Mouse (Mus musculus) erythroblast, embryonic 14.5 days (primary cell): ENCODE measurements around the gene Arhgef12. TPM values are rescaled to one million over a fixed set of nuclear protein-coding genes. Genes with fewer than 3 reads are reported as not detected.

Experiments used
- H3K27me3 ChIP-seq: 2 replicates; pipeline ENCODE4 v1.6.1; 2012; ENCODE audit warnings: inconsistent platforms; ENCODE audit not compliant: control insufficient read depth
- H3K36me3 ChIP-seq: 2 replicates; pipeline ENCODE4 v1.6.1; 2012; ENCODE audit warnings: mild to moderate bottlenecking, inconsistent platforms; ENCODE audit not compliant: control insufficient read depth
- H3K4me1 ChIP-seq: 2 replicates; pipeline ENCODE4 v1.6.1; 2012; ENCODE audit warnings: inconsistent platforms; ENCODE audit not compliant: control insufficient read depth
- H3K4me3 ChIP-seq: replicated peaks from 2 replicates; pipeline ENCODE3; 2012; ENCODE audit warnings: moderate library complexity, mild to moderate bottlenecking, inconsistent platforms
- H3K9me3 ChIP-seq: 2 replicates; pipeline ENCODE4 v1.6.1; 2012; ENCODE audit warnings: low read length, inconsistent platforms, mixed read lengths; ENCODE audit not compliant: control insufficient read depth
- GATA1 ChIP-seq: IDR thresholded peaks from 2 replicates; pipeline ENCODE4 v1.6.1; 2012; ENCODE audit warnings: low read length, inconsistent platforms, mixed read lengths
- TAL1 ChIP-seq: IDR thresholded peaks from 3 replicates; pipeline ENCODE4 v1.6.1; 2012; ENCODE audit warnings: low read length, inconsistent platforms, mixed read lengths
- polyA plus RNA-seq: library from polyadenylated mRNA; stranded (reverse); fragments of >175 nt; gene quantifications from 2 replicates; pipeline ENCODE4 v1.2.3, GENCODE M21; 2012

The Arhgef12 gene
- polyA plus RNA-seq, 1 experiment: 1.4 TPM

DNA sequence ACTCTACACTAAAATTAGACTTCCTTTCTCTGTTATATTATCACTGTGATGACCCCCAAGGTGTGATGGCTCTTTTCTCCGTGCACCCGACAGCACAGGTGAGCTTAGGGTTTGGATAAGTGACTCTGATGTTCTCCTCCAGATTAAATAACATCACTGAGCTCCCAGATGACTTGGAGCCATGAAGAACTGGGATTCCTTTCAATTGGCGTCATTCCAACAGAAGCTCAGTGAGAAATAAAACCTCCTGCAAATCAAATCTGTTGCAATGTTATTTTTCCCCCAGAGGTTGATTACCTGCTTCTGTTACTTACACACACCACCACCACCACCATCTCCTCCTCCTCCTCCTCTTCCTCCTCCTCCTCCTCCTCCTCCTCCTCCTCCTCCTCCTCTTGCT lies 13.2 kb downstream of the Arhgef12 start:
- Histone ChIP-seq H3K4me1 (peaks cover 49% of the 10 kb centered on the region), H3K4me3 (no peak overlapping the region), H3K9me3 (no peaks in the 10 kb centered on the region), H3K27me3 (no peaks in the 10 kb centered on the region), H3K36me3 (peaks cover 57% of the 10 kb centered on the region)
- TF ChIP-seq GATA1 (no peak), TAL1 (no peak)

DNA sequence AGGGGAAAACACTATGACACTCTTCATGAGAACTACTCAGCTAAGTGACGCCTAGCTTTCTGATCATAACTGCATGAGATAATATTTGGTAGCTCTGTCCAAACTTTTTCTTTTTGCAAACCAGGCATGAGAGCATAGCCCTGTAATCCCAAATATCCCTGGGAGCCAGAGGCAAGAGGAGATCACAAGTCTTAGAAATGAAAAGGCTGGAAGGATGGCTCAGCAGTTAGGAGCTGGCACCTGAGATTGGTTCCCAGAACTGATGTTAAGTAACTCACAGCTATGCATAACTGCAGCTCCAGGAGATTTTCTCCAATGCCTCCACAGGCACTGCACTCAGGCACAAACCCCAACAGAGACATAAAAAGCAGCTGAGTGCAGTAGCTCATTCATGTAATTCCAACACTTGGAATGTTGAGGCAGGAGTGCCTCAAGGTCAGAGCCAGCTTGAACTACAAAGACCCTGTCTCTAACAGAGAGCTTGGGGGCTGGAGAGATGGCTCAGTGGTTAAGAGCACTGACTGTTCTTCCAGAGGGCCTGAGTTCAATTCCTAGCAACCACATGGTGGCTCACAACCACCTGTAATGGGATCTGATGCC lies 21.3 kb downstream of the Arhgef12 start:
- Histone ChIP-seq H3K9me3 (no peaks in the 10 kb centered on the region), H3K4me1 (peaks cover 20% of the 10 kb centered on the region), H3K4me3 (no peak overlapping the region), H3K36me3 (peaks cover 20% of the 10 kb centered on the region), H3K27me3 (no peaks in the 10 kb centered on the region; the same call in 1 of the 2 replicates)
- no peak for TF ChIP-seq GATA1

DNA sequence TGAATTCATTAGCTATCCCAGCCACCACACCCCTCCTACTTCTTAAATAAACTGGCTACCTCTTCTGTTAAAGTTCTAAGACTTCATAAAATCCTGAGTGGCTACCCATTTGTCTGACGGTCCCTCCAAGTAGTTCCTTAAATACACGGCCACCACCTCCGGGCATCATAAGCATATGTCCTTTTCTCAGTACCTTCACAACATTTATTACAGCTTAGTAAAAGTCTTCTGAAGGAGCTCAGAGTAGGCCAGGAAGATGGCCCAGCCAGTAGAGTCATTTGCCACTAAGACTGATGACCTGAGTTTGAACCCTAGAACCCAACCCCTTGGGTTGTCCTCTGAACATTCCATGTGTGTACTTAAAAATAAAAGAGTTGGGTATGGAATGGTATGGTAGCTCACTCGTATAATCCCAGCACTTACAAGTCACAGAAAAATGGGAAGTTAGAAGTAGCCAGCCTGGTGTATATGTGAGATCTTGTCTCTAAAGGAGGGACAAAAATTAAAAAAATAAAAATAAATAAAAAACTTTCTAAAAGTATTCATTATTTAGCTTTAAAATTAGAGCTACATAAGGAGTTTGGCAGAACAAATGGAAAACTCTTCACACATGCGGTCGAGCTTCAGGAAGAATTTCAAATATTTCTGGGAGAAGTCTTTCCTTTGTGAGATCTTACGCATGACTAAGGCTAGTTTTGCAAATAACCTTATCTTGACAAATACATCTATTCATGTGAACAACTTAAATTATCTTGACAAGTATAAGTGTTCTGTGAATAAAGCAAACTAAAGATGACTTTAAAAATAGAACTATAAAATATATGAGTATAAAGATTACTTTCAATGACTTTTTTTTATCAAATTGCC lies 22.3 kb downstream of the Arhgef12 start:
- TF ChIP-seq GATA1 (no peak), TAL1 (no peak)
- Histone ChIP-seq H3K4me1 (peaks cover 20% of the 10 kb centered on the region), H3K4me3 (no peak overlapping the region), H3K36me3 (peaks cover 20% of the 10 kb centered on the region), H3K9me3 (no peaks in the 10 kb centered on the region), H3K27me3 (no peaks in the 10 kb centered on the region; the same call in 1 of the 2 replicates)

DNA sequence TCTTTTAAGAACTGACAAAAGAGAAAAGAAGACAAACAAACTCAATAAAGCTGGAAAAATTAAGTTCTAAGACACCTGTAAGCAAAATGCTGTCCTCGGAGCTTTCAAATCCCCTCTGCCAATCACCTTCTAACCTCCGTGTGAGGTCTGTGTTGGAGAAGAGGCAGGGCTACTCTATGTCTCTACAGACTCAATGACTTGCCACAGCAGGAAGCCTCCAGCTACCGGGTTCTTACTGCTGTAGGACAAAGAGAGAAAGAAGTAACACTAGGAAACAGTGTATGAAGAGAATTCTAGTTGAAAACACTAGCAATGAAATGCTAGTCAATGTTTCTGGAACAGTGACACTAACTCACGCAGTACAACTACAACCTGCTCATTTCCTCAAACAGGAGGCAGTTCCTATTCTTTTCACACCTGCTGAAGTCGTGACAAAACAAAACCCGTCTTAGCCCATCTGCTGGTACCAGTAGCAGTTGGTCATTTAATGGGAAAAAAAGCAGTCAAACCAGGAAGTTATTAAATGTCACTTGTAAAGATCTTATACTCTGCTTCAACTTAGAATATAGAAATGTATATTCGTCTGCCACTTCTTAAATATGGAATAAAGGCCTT lies 23.5 kb downstream of the Arhgef12 start:
- H3K4me1 ChIP-seq: peaks cover 20% of the 10 kb centered on the region
- H3K4me3 ChIP-seq: no peak overlapping the region
- no peaks in the 10 kb centered on the region; the same call in 1 of the 2 replicates for H3K27me3 ChIP-seq
- H3K9me3 ChIP-seq: no peaks in the 10 kb centered on the region
- H3K36me3 ChIP-seq: peaks cover 15% of the 10 kb centered on the region
- TF ChIP-seq GATA1 (no peak), TAL1 (no peak)

DNA sequence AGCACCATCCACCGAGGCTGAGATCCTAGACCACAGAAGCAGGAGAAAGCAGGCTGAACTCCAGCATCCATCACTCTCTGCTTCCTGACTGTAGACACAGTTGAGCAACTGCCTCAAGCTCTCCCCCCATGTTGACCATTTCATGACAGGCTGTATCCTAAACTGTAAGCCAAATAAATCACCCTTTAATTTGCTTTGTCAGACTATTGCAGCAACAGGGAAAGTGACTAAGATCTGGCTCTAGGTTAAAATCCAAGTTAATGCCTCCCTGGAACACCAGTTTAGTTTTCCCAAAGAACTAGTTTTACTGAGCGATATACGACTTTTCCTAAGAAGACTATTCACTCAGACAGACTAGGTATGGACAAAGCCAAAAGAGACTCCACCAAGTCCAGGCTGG lies 28.3 kb downstream of the Arhgef12 start:
- Histone ChIP-seq H3K4me3 (no peak overlapping the region), H3K36me3 (peaks cover 15% of the 10 kb centered on the region), H3K27me3 (no peaks in the 10 kb centered on the region), H3K4me1 (peaks cover 15% of the 10 kb centered on the region), H3K9me3 (no peaks in the 10 kb centered on the region)
- no peak for TF ChIP-seq TAL1
- TF ChIP-seq GATA1: no peak

DNA sequence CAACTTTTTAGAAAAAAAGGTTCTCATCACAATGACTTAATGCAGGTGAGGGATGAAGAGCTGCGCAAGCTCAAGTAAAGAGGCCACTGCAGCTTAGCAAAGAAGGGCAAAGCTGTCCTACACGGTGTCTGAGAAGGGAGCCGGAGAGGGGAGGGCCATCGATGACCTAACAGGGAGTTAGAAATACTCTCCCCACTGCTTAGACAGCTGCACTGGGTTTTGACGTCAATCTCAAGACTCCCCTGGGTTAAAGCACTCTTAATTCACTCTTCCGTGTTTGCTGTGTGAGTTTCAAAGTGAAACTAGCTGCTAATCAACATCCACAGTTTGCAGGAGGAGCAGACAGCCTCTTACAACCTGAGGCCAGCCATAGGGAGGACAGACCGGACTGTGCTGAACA lies 30.9 kb downstream of the Arhgef12 start:
- H3K27me3 ChIP-seq: no peaks in the 10 kb centered on the region
- H3K9me3 ChIP-seq: no peaks in the 10 kb centered on the region
- H3K36me3 ChIP-seq: peaks cover 9% of the 10 kb centered on the region
- TF ChIP-seq GATA1 (no peak), TAL1 (no peak)
- peaks cover 8% of the 10 kb centered on the region for H3K4me1 ChIP-seq
- no peak overlapping the region for H3K4me3 ChIP-seq

DNA sequence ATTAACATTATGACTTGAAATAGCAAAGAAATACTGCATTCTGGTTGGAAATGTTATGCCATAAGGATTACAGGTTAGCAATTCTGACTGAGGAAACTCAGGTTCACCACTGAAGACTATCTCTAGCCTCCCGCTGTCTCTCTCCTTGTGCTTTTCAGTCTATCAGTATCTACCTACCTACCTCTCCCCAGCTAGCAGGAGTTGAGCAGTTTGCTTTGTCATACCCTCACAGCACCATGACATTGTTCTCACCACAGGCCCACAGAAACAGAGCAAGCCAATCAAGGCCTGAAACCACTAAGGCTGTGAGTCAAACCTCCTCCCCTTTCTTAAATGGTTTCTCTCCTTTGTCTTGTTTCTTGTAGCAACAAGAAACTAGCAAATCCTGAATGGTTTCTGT lies 32.4 kb downstream of the Arhgef12 start:
- Histone ChIP-seq H3K4me1 (peaks cover 9% of the 10 kb centered on the region), H3K36me3 (peaks cover 9% of the 10 kb centered on the region), H3K4me3 (no peak overlapping the region), H3K27me3 (no peaks in the 10 kb centered on the region), H3K9me3 (no peaks in the 10 kb centered on the region)
- TF ChIP-seq TAL1: no peak
- no peak for TF ChIP-seq GATA1

DNA sequence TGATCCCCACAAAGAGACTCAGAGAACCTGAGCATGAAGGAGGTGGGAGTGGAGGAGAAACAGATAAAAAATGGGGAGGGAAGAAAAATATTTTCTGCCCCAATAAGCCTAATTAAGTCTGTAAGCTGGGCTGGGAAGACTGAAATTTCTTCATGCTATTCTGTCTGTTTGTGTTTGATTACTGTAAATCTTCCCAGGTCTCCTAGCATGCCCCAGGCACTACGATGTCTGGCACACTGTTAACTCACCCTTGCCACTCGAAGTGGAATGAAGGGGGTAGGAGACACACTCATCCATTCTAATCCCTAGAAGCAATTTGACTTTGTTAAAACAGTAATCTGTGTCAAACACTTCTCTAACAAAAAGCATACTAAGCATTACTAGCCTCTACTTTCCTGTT lies 35.3 kb downstream of the Arhgef12 start:
- H3K36me3 ChIP-seq: peaks cover 9% of the 10 kb centered on the region
- H3K4me3 ChIP-seq: no peak overlapping the region
- H3K9me3 ChIP-seq: no peaks in the 10 kb centered on the region
- no peak for TF ChIP-seq TAL1
- no peak for TF ChIP-seq GATA1
- peaks cover 12% of the 10 kb centered on the region for H3K4me1 ChIP-seq
- no peaks in the 10 kb centered on the region for H3K27me3 ChIP-seq

DNA sequence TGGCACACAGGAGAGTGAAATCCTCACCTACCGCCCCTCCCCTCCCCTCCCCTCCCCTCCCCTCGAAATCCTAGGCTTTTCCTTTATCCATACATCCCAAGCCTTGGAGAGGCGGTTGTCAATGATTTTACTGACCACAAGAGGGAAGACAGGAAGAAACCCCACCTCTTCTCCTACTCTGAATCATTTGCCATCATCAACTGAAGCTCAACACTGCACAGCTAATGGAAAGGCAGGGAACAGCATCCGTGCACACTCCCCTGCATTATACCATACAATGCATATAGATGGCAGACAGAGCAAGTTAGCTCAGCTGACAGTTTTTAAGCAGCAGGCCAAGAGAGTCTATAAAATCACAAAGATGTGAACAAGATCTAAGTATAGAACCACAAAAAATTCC lies 35.9 kb downstream of the Arhgef12 start:
- no peak for TF ChIP-seq GATA1
- no peak for TF ChIP-seq TAL1
- peaks cover 11% of the 10 kb centered on the region for H3K4me1 ChIP-seq
- no peaks in the 10 kb centered on the region for H3K27me3 ChIP-seq
- H3K9me3 ChIP-seq: no peaks in the 10 kb centered on the region
- H3K36me3 ChIP-seq: peaks cover 7% of the 10 kb centered on the region
- no peak overlapping the region for H3K4me3 ChIP-seq
